Mouse (Mus musculus): ENCODE measurements around the gene Phldb1.
A peak's percentile ranks its signal among the peaks of the same experiment; 100 is the strongest.

Gene Phldb1

DNA sequence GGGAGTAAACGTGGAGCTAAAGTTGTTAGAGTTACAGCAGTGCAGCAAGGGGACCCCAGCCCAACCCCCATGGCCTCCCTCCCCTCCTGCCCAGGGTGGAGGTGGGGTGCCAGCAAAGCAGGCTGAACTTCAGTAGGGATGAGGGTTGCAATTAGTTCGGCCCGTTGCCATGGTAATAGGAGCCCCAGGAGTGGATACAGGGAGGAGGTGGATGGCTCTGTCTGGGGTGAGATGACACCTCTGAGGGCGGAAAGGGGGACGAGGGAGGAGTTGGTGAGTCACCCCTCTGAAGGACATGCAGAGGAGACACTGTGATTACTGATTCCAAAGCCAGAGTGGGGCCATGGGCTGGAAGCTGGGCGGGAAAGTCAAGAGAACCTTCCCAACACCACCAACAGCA, 26.1 kb downstream of the Phldb1 start:
- DNase-seq (ENCODE audit: low spot score), result no peak

GRCm38 (mm10) chr9:44708429-44708765, 26.6 kb downstream of the Phldb1 start:
- DNase-seq (ENCODE audit: low spot score), result no peak

- no peak for DNase-seq (ENCODE audit: low spot score)
These were observed 27.1 kb downstream of the Phldb1 start for GRCm38 (mm10) chr9:44707749-44708428.

DNA sequence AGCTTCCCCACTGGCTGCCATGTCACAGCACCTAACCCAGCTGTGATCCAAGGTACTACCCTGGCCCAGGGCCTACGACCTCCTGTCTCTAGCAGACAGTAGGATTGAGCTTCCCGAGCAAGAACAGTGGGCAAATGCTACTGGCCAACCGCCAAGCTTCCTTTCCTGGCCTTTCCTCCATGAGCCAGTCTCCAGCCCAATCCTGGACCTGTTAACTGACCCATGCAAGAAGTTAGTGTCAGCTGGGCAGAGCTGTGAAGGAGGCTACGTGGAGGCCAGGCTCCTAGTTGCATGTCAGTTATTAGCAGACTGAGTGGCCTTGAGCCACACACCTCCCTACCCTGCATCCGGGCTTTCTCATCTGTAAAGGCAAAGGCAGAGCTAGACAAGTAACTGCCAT, 35.3 kb downstream of the Phldb1 start:
- DNase-seq (ENCODE audit: low spot score), result no peak

GRCm38 (mm10) chr9:44699196-44699595, 35.8 kb downstream of the Phldb1 start:
- DNase-seq (ENCODE audit: low spot score), result no peak

- DNase-seq (ENCODE audit: low spot score), result no peak
These were observed 37.1 kb downstream of the Phldb1 start for GRCm38 (mm10) chr9:44697866-44698265.

- DNase-seq (ENCODE audit: low spot score), result no peak
These were observed 41.9 kb downstream of the Phldb1 start for GRCm38 (mm10) chr9:44693071-44693470.

DNA sequence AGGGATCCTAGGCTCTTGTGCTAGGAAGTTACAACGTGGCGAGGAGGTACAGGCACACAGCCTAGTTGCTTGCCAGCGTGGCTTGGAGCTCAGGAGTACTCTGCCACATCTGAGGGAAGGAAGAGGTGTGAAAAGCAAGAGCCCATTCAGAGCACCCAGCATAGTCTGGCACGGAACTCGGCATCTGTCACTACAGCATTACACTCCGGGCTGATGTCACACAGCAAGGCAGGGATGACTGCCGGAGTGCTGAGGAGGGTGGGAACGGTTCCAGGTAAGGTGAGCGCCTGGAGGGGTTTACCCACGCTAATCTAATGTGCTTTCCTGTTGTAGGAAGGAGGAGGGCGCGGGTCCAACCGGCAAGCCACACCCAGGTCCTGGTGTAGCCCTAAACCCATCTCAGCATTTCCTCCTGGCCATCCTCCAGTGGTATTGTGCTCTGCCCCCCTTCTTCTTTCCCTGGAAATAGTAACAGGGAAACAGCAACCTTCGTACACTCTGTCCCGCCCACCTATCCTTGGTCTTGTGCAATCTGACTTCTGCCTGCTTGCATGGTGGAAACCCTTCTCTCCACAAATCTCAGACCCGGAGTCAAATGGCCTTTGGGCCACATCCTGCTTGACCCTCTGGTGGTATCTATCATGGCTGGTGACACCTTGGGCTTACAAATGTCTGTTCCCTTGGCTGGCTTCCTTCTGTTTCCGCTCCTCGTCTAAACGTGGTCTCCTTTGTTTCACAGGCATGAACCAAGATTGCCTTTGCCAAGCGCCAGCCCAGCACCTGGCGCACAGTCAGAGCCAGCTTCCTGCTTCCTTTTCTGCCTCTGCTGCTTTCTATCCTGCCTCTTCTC, 43.1 kb downstream of the Phldb1 start:
- no peak for DNase-seq (ENCODE audit: low spot score)

- DNase-seq (ENCODE audit: low spot score), result no peak
These were observed 44.4 kb downstream of the Phldb1 start for GRCm38 (mm10) chr9:44690641-44691040.

DNA sequence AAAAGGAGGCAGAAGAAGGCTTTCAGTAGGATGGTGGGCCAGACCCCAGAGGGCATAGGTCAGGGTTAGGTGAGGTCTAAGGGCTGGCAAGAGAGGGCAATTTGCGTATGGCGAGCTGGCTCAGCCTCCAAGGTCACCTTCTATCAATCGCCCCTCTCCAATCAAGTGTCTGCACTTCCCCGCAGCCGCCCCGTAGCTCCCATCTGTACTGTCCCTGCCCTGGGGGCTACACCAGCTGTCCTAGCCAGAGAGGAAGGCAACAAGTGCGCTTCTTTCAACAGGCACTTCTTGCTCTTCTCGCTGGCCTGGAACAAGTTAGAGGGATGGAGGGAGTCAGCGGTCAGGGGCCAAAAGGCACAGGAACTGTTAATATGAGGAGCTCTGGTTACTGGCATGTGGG, 47.0 kb downstream of the Phldb1 start:
- DNase-seq (ENCODE audit: low spot score), result no peak

DNA sequence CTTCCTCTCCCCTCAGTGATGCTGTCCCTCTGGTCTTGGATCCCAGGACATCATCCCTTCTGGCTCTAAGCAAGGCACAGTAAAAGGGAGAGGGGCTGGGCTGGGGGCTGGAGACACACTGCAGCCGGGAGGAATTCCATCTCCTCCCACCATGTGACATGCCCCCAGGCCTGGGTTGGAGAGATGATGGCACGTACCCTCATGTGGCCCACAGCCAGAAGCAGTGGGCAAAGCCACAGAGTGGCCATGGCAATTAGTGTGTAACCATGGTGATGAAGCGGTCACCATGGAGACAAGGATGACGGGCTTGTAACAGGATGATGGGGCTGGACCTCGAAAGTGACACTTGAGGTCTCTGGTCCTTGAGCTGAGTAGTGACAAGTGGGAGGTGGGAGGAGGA, 48.4 kb downstream of the Phldb1 start:
- no peak for DNase-seq (ENCODE audit: low spot score)

GRCm38 (mm10) chr9:44685346-44686330, 49.4 kb downstream of the Phldb1 start:
- DNase-seq (ENCODE audit: low spot score), result peak; percentile 53

GRCm38 (mm10) chr9:44683046-44683445, 52.0 kb downstream of the Phldb1 start:
- DNase-seq (ENCODE audit: low spot score), result no peak

GRCm38 (mm10) chr9:44679565-44679964, 55.4 kb downstream of the Phldb1 start:
- no peak for DNase-seq (ENCODE audit: low spot score)

GRCm38 (mm10) chr9:44678288-44678871, 56.6 kb downstream of the Phldb1 start:
- no peak for DNase-seq (ENCODE audit: low spot score)

DNA sequence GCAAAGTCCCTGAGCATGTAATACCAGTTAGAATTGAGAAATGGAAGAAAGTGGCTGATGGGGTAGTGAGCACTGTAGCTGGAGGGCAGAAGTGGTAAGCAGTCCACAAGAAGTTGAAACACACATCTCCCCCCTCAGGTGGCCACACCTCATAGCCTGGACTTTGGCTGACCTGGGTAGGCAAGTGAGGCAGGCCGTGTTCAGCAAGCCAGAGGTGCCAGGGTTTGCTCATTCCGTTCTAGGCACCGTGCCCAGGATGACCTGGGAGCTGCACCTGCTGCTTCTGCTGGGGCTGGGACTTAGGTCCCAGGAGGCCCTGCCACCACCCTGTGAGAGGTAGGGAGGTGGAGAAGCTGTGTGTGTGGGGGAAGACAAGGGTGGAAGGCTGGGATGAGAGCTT, 62.0 kb downstream of the Phldb1 start, which contains the start of gene Treh:
Gene Treh (plus strand): TSS at position 229 of the 400 bp plus-strand sequence.
- DNase-seq (ENCODE audit: low spot score), result no peak

- DNase-seq (ENCODE audit: low spot score), result no peak
These were observed 62.6 kb downstream of the Phldb1 start for GRCm38 (mm10) chr9:44672291-44672865.

DNA sequence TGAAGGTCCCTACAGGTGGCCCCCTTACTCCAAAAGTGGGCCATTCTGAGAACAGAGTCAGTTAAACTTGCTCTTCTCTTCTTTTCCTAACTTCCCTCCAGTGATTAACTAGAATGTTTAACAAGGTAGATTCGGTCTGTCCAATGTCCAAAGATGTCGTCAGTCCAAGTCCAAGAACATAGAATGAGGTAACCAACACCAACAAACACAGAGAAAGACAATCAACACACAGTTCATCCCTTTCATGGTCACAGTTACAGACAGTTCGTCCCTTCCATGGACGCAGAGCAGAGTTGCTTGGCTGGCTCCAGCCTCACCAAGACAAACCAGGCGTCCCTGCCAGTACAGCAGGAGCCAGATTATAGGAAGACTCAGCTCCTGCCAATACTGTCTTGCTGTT, 63.6 kb downstream of the Phldb1 start:
- DNase-seq (ENCODE audit: low spot score), result no peak

DNA sequence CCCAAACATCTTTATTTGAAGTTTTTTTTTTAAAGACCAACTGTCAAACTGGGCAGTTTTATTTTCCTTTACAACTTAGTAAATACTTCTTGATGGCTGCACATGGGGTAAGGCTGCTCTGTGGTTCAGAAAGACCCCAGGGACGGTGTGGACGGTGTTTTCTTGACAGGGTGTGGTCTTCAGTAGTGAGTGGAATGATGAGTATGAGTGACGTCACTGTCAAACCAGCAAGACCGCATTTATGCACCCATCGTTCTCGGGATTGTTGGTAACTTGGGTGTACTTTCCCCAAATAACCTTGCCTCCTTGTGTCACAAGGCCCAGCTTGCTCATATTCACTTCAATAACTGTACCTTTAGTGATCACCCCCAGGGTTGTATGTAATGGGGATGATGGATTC, 71.3 kb downstream of the Phldb1 start:
- DNase-seq (ENCODE audit: low spot score), result no peak

- peak; percentile 46 for DNase-seq (ENCODE audit: low spot score)
These were observed 79.6 kb downstream of the Phldb1 start for GRCm38 (mm10) chr9:44655098-44656066.
